Mouse (Mus musculus): ENCODE measurements around the gene Pde8b.

The Pde8b gene

GRCm38 (mm10) chr13:95249511-95250456, at the start of gene Pde8b:
Gene Pde8b (minus strand): TSS chr13:95250336.
- no peak for DNase-seq (ENCODE audit: low spot score in 2 of 2)

GRCm38 (mm10) chr13:95291983-95292382, 41.8 kb upstream of the Pde8b start:
- DNase-seq (ENCODE audit: low spot score in 2 of 2): no peak

- DNase-seq (ENCODE audit: low spot score in 2 of 2): no peak
Observed at GRCm38 (mm10) chr13:95288027-95288426, 37.9 kb upstream of the Pde8b start.

GRCm38 (mm10) chr13:95286989-95287388, 36.9 kb upstream of the Pde8b start:
- peak in 1 of 2 experiments; percentile 6 for DNase-seq (ENCODE audit: low spot score in 2 of 2)

- no peak for DNase-seq (ENCODE audit: low spot score in 2 of 2)
Observed at GRCm38 (mm10) chr13:95281740-95282673, 31.9 kb upstream of the Pde8b start.

GRCm38 (mm10) chr13:95278426-95279025, 28.4 kb upstream of the Pde8b start:
- no peak for DNase-seq (ENCODE audit: low spot score in 2 of 2)

GRCm38 (mm10) chr13:95264691-95265090, 14.6 kb upstream of the Pde8b start:
- no peak for DNase-seq (ENCODE audit: low spot score in 2 of 2)

GRCm38 (mm10) chr13:95260886-95261789, 11.0 kb upstream of the Pde8b start:
- no peak for DNase-seq (ENCODE audit: low spot score in 2 of 2)

GRCm38 (mm10) chr13:95260391-95260790, 10.3 kb upstream of the Pde8b start:
- DNase-seq (ENCODE audit: low spot score in 2 of 2): no peak

- no peak for DNase-seq (ENCODE audit: low spot score in 2 of 2)
Observed at GRCm38 (mm10) chr13:95257083-95257482, 6.9 kb upstream of the Pde8b start.

- DNase-seq (ENCODE audit: low spot score in 2 of 2): no peak
Observed at GRCm38 (mm10) chr13:95255083-95255482, 4.9 kb upstream of the Pde8b start.

GRCm38 (mm10) chr13:95243026-95243425, 7.1 kb downstream of the Pde8b start:
- DNase-seq (ENCODE audit: low spot score in 2 of 2): no peak

- DNase-seq (ENCODE audit: low spot score in 2 of 2): no peak
Observed at GRCm38 (mm10) chr13:95237488-95237887, 12.6 kb downstream of the Pde8b start.

GRCm38 (mm10) chr13:95235261-95235660, 14.9 kb downstream of the Pde8b start:
- DNase-seq (ENCODE audit: low spot score in 2 of 2): no peak

GRCm38 (mm10) chr13:95231366-95232138, 18.6 kb downstream of the Pde8b start:
- DNase-seq (ENCODE audit: low spot score in 2 of 2): no peak

GRCm38 (mm10) chr13:95230326-95230725, 19.8 kb downstream of the Pde8b start:
- no peak for DNase-seq (ENCODE audit: low spot score in 2 of 2)

GRCm38 (mm10) chr13:95224491-95224890, 25.6 kb downstream of the Pde8b start:
- DNase-seq (ENCODE audit: low spot score in 2 of 2): no peak

GRCm38 (mm10) chr13:95223427-95223772, 26.7 kb downstream of the Pde8b start:
- no peak for DNase-seq (ENCODE audit: low spot score in 2 of 2)

GRCm38 (mm10) chr13:95222569-95223426, 27.3 kb downstream of the Pde8b start:
- DNase-seq (ENCODE audit: low spot score in 2 of 2): no peak

All from natural killer cell, adult 2 months (primary cell).